Mouse (Mus musculus) hindbrain, embryonic 16.5 days (tissue): ENCODE measurements at regions not wholly inside any gene's neighbourhood (a gene's known extent, or its start where the extent isn't known, plus 50 kb on each side); places are given as distances from the start of the nearest gene placed in this dataset.

Experiments
- ATAC-seq: fragments of 200-750 bp; cut with Nextera tagmentation; 2 replicates; pipeline ENCODE4 v1.8.0; 2017; ENCODE audit warnings: moderate TSS enrichment, moderate library complexity
- H3K27ac ChIP-seq: fragments of 300-500 bp; sonication (generic); 2 replicates; pipeline ENCODE4 v1.5.1; 2014; ENCODE audit warnings: low read depth, mild to moderate bottlenecking, control low read depth, low read length, moderate library complexity
- H3K27me3 ChIP-seq: fragments of 300-500 bp; sonication (generic); replicated peaks from 2 replicates; pipeline ENCODE4 v1.6.1; 2014; ENCODE audit warnings: low read length; ENCODE audit not compliant: control insufficient read depth, insufficient read depth
- H3K36me3 ChIP-seq: fragments of 300-500 bp; sonication (generic); 2 replicates; pipeline ENCODE4 v1.6.1; 2014; ENCODE audit warnings: mild to moderate bottlenecking, low read length, moderate library complexity, mixed read lengths; ENCODE audit not compliant: control insufficient read depth, insufficient read depth
- H3K4me1 ChIP-seq: fragments of 300-500 bp; sonication (generic); 2 replicates; pipeline ENCODE4 v1.6.1; 2014; ENCODE audit warnings: low read depth, low read length; ENCODE audit not compliant: control insufficient read depth, insufficient read depth
- H3K4me2 ChIP-seq: fragments of 300-500 bp; sonication (generic); 2 replicates; pipeline ENCODE4 v1.6.1; 2014; ENCODE audit warnings: mild to moderate bottlenecking, low read length, control low read depth, moderate library complexity
- H3K4me3 ChIP-seq: fragments of 300-500 bp; sonication (generic); 2 replicates; pipeline ENCODE4 v1.5.1; 2014; ENCODE audit warnings: mild to moderate bottlenecking, low read length, control low read depth, moderate library complexity
- H3K9ac ChIP-seq: fragments of 300-500 bp; sonication (generic); 2 replicates; pipeline ENCODE4 v1.6.1; 2014; ENCODE audit warnings: low read depth, mild to moderate bottlenecking, control low read depth, low read length, moderate library complexity
- H3K9me3 ChIP-seq: fragments of 300-500 bp; sonication (generic); 2 replicates; pipeline ENCODE4 v1.6.1; 2014; ENCODE audit warnings: mild to moderate bottlenecking, low read length, moderate library complexity; ENCODE audit not compliant: control insufficient read depth
- WGBS: fragments of 180-500 bp; shearing (Covaris S2); extraction: QIAGEN DNeasy Blood & Tissue Kit; methylation state at CpG from one replicate; pipeline ENCODE4 v1.1.7; 2014; 5-methylcytosine and 5-hydroxymethylcytosine counted together

DNA sequence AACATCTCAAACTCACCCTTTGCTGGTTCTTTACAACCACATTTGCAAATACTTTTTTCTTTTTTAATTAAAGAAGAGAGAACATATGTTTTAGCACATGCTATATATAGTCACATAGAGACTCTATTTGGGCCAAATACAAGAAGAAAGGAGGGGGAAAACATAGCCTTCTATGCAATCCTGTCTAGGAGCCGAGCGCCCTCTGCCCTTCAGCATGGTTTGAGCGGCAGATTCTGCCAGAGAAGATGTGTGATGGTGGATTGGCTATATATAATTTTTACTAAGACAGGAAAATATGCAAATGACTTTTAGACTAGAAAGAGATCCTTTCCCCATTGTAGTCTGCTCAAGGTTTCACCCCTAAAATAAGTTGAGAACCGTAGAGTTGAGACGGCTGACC is 60.0 kb upstream of the Myom1 start:
- no peak overlapping the region for H3K4me2 ChIP-seq
- 90% methylated on average over 5 of the region's 5 CpGs for WGBS
- H3K9ac ChIP-seq, result no peak overlapping the region
- no peak overlapping the region for H3K27ac ChIP-seq
- no peaks in the 10 kb centered on the region for H3K4me1 ChIP-seq
- no peak for ATAC-seq
- H3K9me3 ChIP-seq, result no peaks in the 10 kb centered on the region
- no peaks in the 10 kb centered on the region for H3K27me3 ChIP-seq
- H3K4me3 ChIP-seq, result no peak overlapping the region
- H3K36me3 ChIP-seq, result no peaks in the 10 kb centered on the region

DNA sequence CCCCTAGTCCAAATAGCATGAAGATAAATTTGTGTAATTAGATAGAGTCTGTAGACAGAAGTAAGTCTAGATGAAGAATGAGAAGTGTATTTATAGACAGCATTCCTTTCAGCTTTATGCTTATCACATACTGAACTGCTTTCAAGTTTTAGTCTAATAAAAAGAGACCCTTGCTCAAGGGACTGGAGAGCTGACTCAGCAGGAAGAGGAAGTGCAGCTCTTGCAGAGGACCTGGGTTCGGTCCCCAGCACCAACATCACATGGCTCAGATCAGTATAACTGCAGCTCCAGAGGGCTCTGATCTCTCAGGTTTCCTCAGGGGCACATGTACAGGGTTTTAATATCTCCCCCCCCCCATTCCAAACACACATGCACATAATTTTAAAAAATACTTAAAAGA is 68.2 kb upstream of the Myom1 start:
- H3K4me1 ChIP-seq, result no peaks in the 10 kb centered on the region
- no peak overlapping the region for H3K27ac ChIP-seq
- H3K4me3 ChIP-seq, result no peak overlapping the region
- no peak for ATAC-seq
- H3K9me3 ChIP-seq, result no peaks in the 10 kb centered on the region
- H3K4me2 ChIP-seq, result no peak overlapping the region
- H3K36me3 ChIP-seq, result no peaks in the 10 kb centered on the region
- no peak overlapping the region for H3K9ac ChIP-seq
- WGBS, result 100% methylated on average over 1 of the region's 1 CpGs
- H3K27me3 ChIP-seq, result no peaks in the 10 kb centered on the region

DNA sequence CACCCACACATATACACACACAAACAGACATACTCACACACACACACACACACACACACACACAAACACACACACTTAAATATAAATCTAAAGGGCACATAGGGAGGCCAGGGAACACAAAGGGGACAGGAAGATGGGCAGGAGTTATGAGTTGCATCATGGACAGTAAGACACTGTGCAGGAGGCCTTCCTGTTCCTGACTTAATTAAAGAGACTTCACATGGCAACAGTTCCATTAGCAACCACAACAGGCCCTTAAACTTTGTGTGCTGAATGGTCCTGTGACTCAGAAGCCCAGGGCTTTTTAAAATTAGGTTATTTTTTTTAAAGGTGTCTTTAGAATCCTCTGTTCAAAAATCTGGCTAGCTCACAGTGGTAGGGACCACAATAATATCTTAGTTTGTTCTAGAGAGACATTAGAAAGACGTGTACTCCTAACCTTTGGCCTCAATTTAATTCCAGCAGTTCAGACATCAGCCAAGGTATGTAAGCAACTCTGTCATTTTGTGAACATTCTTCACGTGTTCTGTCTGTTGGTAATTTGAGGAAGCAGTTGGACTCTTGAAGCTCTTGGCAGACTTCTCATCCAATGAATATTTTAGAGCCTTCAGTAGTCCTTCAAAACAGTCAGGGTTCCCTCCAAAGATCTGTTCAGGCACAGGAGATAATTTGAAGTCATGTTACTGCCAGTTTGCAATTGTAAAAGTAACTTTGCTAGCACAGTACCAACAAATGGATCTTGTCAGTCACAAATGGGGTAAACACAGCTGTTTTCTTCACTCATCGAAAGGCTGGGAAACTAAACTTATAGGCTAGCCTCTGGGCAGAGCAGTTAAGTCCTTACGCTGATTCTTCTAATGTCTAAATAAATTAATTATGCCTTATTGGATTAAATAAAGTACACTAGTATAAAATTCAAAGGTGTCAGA is 69.0 kb upstream of the Myom1 start:
- no peaks in the 10 kb centered on the region for H3K9me3 ChIP-seq
- H3K36me3 ChIP-seq, result no peaks in the 10 kb centered on the region
- no peaks in the 10 kb centered on the region for H3K4me1 ChIP-seq
- no peak overlapping the region for H3K27ac ChIP-seq
- H3K9ac ChIP-seq, result no peak overlapping the region
- 76% methylated on average over 4 of the region's 4 CpGs for WGBS
- no peak overlapping the region for H3K4me2 ChIP-seq
- H3K27me3 ChIP-seq, result no peaks in the 10 kb centered on the region
- ATAC-seq, result no peak
- H3K4me3 ChIP-seq, result no peak overlapping the region

DNA sequence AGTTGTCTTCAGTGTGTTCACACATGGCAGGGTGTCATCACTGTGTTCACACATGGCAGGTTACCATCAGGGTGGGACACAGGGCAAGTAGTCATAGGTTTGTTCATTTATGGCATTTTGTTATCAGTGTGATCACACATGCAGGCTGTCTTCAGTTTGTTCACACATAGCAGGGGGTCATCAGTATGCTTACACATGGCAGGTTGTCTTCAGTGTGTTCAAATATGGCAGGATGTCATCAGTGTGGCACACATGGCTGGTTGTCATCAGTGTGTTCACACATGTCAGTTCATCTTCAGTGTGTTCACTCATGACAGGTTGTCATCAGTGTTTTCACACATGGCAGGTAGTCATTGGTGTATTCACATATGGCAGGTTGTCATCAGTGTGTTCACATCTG is 69.9 kb upstream of the Myom1 start:
- Histone ChIP-seq H3K27ac (no peak overlapping the region), H3K36me3 (no peaks in the 10 kb centered on the region), H3K4me1 (no peaks in the 10 kb centered on the region), H3K9me3 (no peaks in the 10 kb centered on the region), H3K9ac (no peak overlapping the region), H3K27me3 (no peaks in the 10 kb centered on the region), H3K4me3 (no peak overlapping the region), H3K4me2 (no peak overlapping the region)
- no peak for ATAC-seq

DNA sequence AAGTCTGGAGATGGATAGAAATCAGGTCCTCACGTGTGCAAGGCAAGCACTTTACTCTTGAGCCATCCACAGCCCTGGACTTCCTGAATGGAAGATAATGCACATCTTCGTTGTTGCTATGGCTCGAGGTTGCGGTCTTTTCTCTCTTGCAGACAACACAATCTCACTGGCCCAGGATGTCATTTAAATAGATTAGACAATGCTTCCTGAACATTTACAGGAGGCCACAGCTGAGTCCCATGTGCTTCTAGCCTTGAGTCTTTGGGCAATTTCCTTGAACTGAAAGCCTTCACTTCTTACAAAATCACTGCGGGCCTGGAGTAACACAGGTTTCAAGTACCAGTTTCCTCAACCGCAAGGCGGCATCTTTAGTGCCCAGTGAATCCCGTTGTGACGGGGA is 71.8 kb upstream of the Myom1 start:
- H3K4me1 ChIP-seq, result no peaks in the 10 kb centered on the region
- WGBS, result 92% methylated on average over 9 of the region's 9 CpGs

DNA sequence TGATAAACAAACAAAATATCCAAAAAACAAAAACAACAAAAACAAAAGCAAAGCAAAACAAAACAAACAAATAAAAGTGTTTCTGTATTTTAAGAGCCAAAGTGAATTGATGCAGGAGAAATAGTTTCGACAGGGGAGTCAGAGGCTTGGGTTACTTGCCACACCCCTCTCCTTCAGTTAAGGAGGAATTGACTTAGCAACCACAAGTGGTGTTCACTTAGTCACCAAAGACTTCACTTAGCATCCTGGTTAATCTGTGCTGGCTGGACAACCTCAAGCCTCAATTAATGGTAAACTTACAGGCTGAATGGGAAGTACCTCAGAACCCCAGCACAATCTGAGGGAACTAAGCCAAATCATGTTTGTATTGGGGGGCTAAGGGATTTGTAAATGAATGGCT is 72.9 kb upstream of the Myom1 start:
- H3K4me1 ChIP-seq, result no peaks in the 10 kb centered on the region
- no peak overlapping the region for H3K4me2 ChIP-seq
- H3K4me3 ChIP-seq, result no peak overlapping the region
- no peaks in the 10 kb centered on the region for H3K36me3 ChIP-seq
- H3K27ac ChIP-seq, result no peak overlapping the region
- no peak overlapping the region for H3K9ac ChIP-seq
- no peaks in the 10 kb centered on the region for H3K27me3 ChIP-seq
- ATAC-seq, result no peak
- H3K9me3 ChIP-seq, result no peaks in the 10 kb centered on the region
- 84% methylated on average over 1 of the region's 1 CpGs for whole genome bisulfite sequencing

More for the DNA sequence above, 71.8 kb upstream of the Myom1 start:
- H3K4me2 ChIP-seq, result no peak overlapping the region
- H3K27me3 ChIP-seq, result no peaks in the 10 kb centered on the region
- no peak for ATAC-seq
- no peak overlapping the region for H3K9ac ChIP-seq
- H3K27ac ChIP-seq, result no peak overlapping the region
- H3K36me3 ChIP-seq, result no peaks in the 10 kb centered on the region
- H3K4me3 ChIP-seq, result no peak overlapping the region
- H3K9me3 ChIP-seq, result no peaks in the 10 kb centered on the region

DNA sequence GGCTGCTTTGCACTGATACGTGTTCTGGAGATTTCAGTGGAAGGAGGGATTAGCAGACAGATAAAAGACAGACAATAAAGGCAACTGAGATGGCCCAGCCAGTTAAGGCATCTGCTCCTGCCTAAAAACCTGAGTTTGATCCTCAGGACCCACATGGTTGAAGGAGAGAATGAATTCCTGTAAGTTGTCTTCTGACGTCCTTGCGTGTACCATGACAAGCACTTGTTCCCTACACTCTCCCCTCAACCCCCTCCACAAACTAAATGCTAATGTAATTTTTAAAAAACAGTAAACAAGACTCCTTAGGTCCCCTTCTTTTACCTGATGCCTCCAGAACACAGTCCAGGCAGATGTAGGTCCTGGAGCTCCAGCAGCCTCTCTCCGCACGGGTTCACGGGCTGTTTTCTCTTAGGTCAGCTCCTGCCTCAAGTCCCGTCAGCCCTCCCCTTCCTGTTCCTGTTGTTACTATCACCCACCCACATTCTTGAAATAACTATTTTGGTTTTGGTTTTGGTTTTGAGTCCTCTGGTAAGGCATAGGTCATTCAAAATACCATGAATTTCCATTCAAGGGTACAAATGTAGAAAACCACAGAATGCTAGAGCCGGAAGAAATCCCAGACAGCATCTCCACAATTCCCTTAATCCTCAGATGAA is 71.3 kb upstream of the Tgif1 start:
- Histone ChIP-seq H3K4me3 (no peak overlapping the region), H3K27ac (no peak overlapping the region), H3K4me2 (no peak overlapping the region), H3K4me1 (no peaks in the 10 kb centered on the region), H3K9ac (no peak overlapping the region), H3K9me3 (no peaks in the 10 kb centered on the region), H3K27me3 (no peaks in the 10 kb centered on the region), H3K36me3 (no peaks in the 10 kb centered on the region)
- 89% methylated on average over 8 of the region's 8 CpGs for WGBS
- no peak for ATAC-seq

DNA sequence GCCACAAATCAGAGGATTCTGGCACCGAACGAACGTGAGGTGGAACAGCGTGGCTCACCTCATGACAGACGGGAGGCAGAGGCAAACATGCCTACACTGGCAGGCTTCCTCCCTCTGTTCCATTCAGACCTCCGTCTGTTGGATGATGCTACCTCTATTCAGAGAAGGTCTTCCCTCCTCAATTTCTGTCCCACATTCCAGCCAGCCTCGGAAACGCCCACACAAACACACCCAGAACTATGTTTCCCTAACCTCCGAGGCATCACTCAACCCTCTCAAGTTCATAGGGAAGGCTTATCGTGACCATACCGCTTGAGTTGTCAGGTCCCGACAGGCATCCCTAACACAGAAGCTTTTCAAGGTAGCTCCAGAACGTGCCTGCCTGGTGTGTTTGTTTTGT is 68.3 kb upstream of the Tgif1 start:
- Histone ChIP-seq H3K4me2 (no peak overlapping the region), H3K36me3 (no peaks in the 10 kb centered on the region), H3K9me3 (no peaks in the 10 kb centered on the region), H3K4me3 (no peak overlapping the region), H3K27me3 (no peaks in the 10 kb centered on the region), H3K27ac (no peak overlapping the region), H3K4me1 (no peaks in the 10 kb centered on the region), H3K9ac (no peak overlapping the region)
- no peak for ATAC-seq
- WGBS, result 70% methylated on average over 13 of the region's 13 CpGs

DNA sequence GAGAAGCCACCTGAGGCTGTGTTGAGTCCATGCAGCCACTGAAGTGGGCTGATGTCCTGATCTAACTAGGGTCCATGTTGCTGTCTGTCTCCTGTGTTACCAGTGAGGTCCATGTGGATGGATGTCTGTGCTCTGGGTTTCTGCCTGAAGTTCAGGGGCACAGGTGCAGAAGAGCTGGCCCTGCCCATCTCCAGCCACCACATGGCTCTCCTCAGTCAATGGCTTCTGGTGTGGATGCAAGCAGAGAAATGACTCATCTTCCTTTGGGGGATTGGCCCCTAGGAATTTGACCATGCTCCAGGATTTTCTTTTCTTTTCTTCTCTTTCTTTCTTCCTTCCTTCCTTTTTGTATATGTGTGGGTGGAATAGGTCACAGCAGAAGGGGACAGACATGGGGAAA is 66.8 kb upstream of the Tgif1 start:
- Histone ChIP-seq H3K9ac (no peak overlapping the region), H3K36me3 (no peaks in the 10 kb centered on the region), H3K4me3 (no peak overlapping the region), H3K4me1 (no peaks in the 10 kb centered on the region), H3K9me3 (no peaks in the 10 kb centered on the region), H3K4me2 (no peak overlapping the region), H3K27me3 (no peaks in the 10 kb centered on the region), H3K27ac (no peak overlapping the region)
- no peak for ATAC-seq
